Mouse (Mus musculus) limb, embryonic 10.5 days (tissue): ENCODE measurements at regions not wholly inside any gene's neighbourhood (a gene's known extent, or its start where the extent isn't known, plus 50 kb on each side); places are given as distances from the start of the nearest gene placed in this dataset.

Source experiments
- DNase-seq: peaks from one replicate; pipeline ENCODE4 v3.0.0-alpha.2; 2017; ENCODE audit warnings: low spot score
- H3K27ac ChIP-seq: fragments of 300-500 bp; sonication (generic); 2 replicates; pipeline ENCODE4 v1.5.1; 2016; ENCODE audit warnings: mild to moderate bottlenecking
- H3K27me3 ChIP-seq: fragments of 300-500 bp; sonication (generic); 2 replicates; pipeline ENCODE4 v1.6.1; 2016; ENCODE audit warnings: low read depth, mild to moderate bottlenecking; ENCODE audit not compliant: poor library complexity, severe bottlenecking
- H3K36me3 ChIP-seq: fragments of 300-500 bp; sonication (generic); 2 replicates; pipeline ENCODE4 v1.6.1; 2016; ENCODE audit warnings: mild to moderate bottlenecking, moderate library complexity
- H3K4me1 ChIP-seq: fragments of 300-500 bp; sonication (generic); 2 replicates; pipeline ENCODE4 v1.6.1; 2016
- H3K4me3 ChIP-seq: fragments of 300-500 bp; sonication (generic); 2 replicates; pipeline ENCODE4 v1.5.1; 2016; ENCODE audit warnings: mild to moderate bottlenecking, moderate library complexity
- H3K9me3 ChIP-seq: fragments of 300-500 bp; sonication (generic); replicated peaks from 2 replicates; pipeline ENCODE4 v1.6.1; 2016; ENCODE audit warnings: mild to moderate bottlenecking
- WGBS: fragments of 180-500 bp; shearing (Covaris S2); methylation state at CpG from one replicate; pipeline ENCODE4 v1.1.7; 2016; 5-methylcytosine and 5-hydroxymethylcytosine counted together

- DNase-seq: no peak
- Histone ChIP-seq H3K27ac (no peak overlapping the region), H3K4me3 (no peak overlapping the region), H3K27me3 (peaks cover 8% of the 10 kb centered on the region; the same call in 1 of the 2 replicates), H3K4me1 (no peaks in the 10 kb centered on the region), H3K9me3 (peaks cover 12% of the 10 kb centered on the region; the same call in 1 of the 2 replicates), H3K36me3 (no peaks in the 10 kb centered on the region)
- WGBS: 86% methylated on average over 2 of the region's 2 CpGs
Measured at GRCm38 (mm10) chr6:100462757-100463156, 175.5 kb upstream of the Rybp start.

GRCm38 (mm10) chr6:100453401-100453800 lies 166.1 kb upstream of the Rybp start:
- H3K9me3 ChIP-seq: 0 out of 2 replicates have a peak, but pooled peaks cover under 1% of the 10 kb centered on the region
- 0 out of 2 replicates have a peak, but pooled peaks cover 5% of the 10 kb centered on the region for H3K27me3 ChIP-seq
- no peak for DNase-seq
- 85% methylated on average over 3 of the region's 3 CpGs for WGBS
- H3K27ac ChIP-seq: no peak overlapping the region
- no peaks in the 10 kb centered on the region for H3K36me3 ChIP-seq
- peaks cover 19% of the 10 kb centered on the region for H3K4me1 ChIP-seq
- H3K4me3 ChIP-seq: no peak overlapping the region

GRCm38 (mm10) chr6:100452097-100453002 lies 165.1 kb upstream of the Rybp start:
- DNase-seq: no peak
- WGBS: 71% methylated on average over 8 of the region's 9 CpGs
- no peaks in the 10 kb centered on the region for H3K9me3 ChIP-seq
- peaks cover 23% of the 10 kb centered on the region for H3K4me1 ChIP-seq
- no peaks in the 10 kb centered on the region for H3K36me3 ChIP-seq
- peaks cover 14% of the 10 kb centered on the region for H3K27me3 ChIP-seq
- no peak overlapping the region for H3K4me3 ChIP-seq
- H3K27ac ChIP-seq: peak overlapping the region; percentile 47

- DNase-seq: no peak
- no peaks in the 10 kb centered on the region for H3K9me3 ChIP-seq
- no peaks in the 10 kb centered on the region for H3K36me3 ChIP-seq
- no peak overlapping the region for H3K4me3 ChIP-seq
- H3K27me3 ChIP-seq: peaks cover 21% of the 10 kb centered on the region
- H3K4me1 ChIP-seq: peaks cover 19% of the 10 kb centered on the region
- WGBS: 93% methylated on average over 6 of the region's 6 CpGs
- H3K27ac ChIP-seq: no peak overlapping the region
Measured at GRCm38 (mm10) chr6:100450108-100450507, 162.8 kb upstream of the Rybp start.

- peaks cover 19% of the 10 kb centered on the region for H3K4me1 ChIP-seq
- no peak overlapping the region for H3K27ac ChIP-seq
- DNase-seq: no peak
- H3K36me3 ChIP-seq: no peaks in the 10 kb centered on the region
- H3K27me3 ChIP-seq: peaks cover 23% of the 10 kb centered on the region
- 96% methylated on average over 4 of the region's 4 CpGs for WGBS
- H3K4me3 ChIP-seq: no peak overlapping the region
- H3K9me3 ChIP-seq: no peaks in the 10 kb centered on the region
Measured at GRCm38 (mm10) chr6:100449087-100449486, 161.8 kb upstream of the Rybp start.

- no peaks in the 10 kb centered on the region for H3K36me3 ChIP-seq
- peaks cover 18% of the 10 kb centered on the region for H3K4me1 ChIP-seq
- peaks cover 42% of the 10 kb centered on the region for H3K27me3 ChIP-seq
- 25% methylated on average over 1 of the region's 1 CpGs for WGBS
- DNase-seq: no peak
- no peaks in the 10 kb centered on the region for H3K9me3 ChIP-seq
- H3K27ac ChIP-seq: no peak overlapping the region
- no peak overlapping the region for H3K4me3 ChIP-seq
Measured at GRCm38 (mm10) chr6:100447211-100447610, 159.9 kb upstream of the Rybp start.

- WGBS: 81% methylated on average over 4 of the region's 4 CpGs
- no peak for DNase-seq
Measured at GRCm38 (mm10) chr6:100446804-100447203, 159.5 kb upstream of the Rybp start.

GRCm38 (mm10) chr6:100439071-100439737 lies 151.9 kb upstream of the Rybp start:
- DNase-seq: no peak
- Histone ChIP-seq H3K4me3 (peak overlapping the region; percentile 42), H3K4me1 (peaks cover 40% of the 10 kb centered on the region), H3K36me3 (no peaks in the 10 kb centered on the region), H3K27me3 (peaks cover 96% of the 10 kb centered on the region), H3K27ac (no peak overlapping the region), H3K9me3 (no peaks in the 10 kb centered on the region)
- 6% methylated on average over 8 of the region's 8 CpGs for WGBS

More at GRCm38 (mm10) chr6:100446804-100447203, 159.5 kb upstream of the Rybp start:
- Histone ChIP-seq H3K4me3 (no peak overlapping the region), H3K4me1 (peaks cover 15% of the 10 kb centered on the region; the same call in 1 of the 2 replicates), H3K27me3 (peaks cover 46% of the 10 kb centered on the region), H3K27ac (no peak overlapping the region), H3K9me3 (no peaks in the 10 kb centered on the region), H3K36me3 (no peaks in the 10 kb centered on the region)

- WGBS: 0% methylated on average over 13 of the region's 13 CpGs
- peaks cover 96% of the 10 kb centered on the region for H3K27me3 ChIP-seq
- DNase-seq: peak; percentile 53
Measured at GRCm38 (mm10) chr6:100438511-100438991, 151.3 kb upstream of the Rybp start.

GRCm38 (mm10) chr6:100437980-100438379 lies 150.7 kb upstream of the Rybp start:
- H3K27ac ChIP-seq: peak overlapping the region; percentile 46; the same call in 1 of the 2 replicates
- no peak for DNase-seq
- peak overlapping the region; percentile 42; the same call in 1 of the 2 replicates for H3K4me3 ChIP-seq
- no peaks in the 10 kb centered on the region for H3K36me3 ChIP-seq
- peaks cover 96% of the 10 kb centered on the region for H3K27me3 ChIP-seq
- no peaks in the 10 kb centered on the region for H3K9me3 ChIP-seq
- H3K4me1 ChIP-seq: peaks cover 48% of the 10 kb centered on the region
- WGBS: 47% methylated on average over 5 of the region's 5 CpGs

More at GRCm38 (mm10) chr6:100438511-100438991, 151.3 kb upstream of the Rybp start:
- Histone ChIP-seq H3K9me3 (no peaks in the 10 kb centered on the region), H3K36me3 (no peaks in the 10 kb centered on the region), H3K4me1 (peaks cover 43% of the 10 kb centered on the region), H3K4me3 (peak overlapping the region; percentile 42), H3K27ac (peak overlapping the region; percentile 46; the same call in 1 of the 2 replicates)

- Histone ChIP-seq H3K27ac (peak overlapping the region; percentile 36), H3K4me1 (peaks cover 57% of the 10 kb centered on the region), H3K27me3 (peaks cover 95% of the 10 kb centered on the region), H3K9me3 (no peaks in the 10 kb centered on the region), H3K36me3 (no peaks in the 10 kb centered on the region), H3K4me3 (no peak overlapping the region)
- no peak for DNase-seq
- 44% methylated on average over 2 of the region's 2 CpGs for WGBS
Measured at GRCm38 (mm10) chr6:100436507-100436906, 149.2 kb upstream of the Rybp start.

- H3K27me3 ChIP-seq: peaks cover 95% of the 10 kb centered on the region
- H3K36me3 ChIP-seq: no peaks in the 10 kb centered on the region
- WGBS: 74% methylated on average over 5 of the region's 5 CpGs
- no peak for DNase-seq
- no peaks in the 10 kb centered on the region for H3K9me3 ChIP-seq
- no peak overlapping the region for H3K27ac ChIP-seq
- no peak overlapping the region for H3K4me3 ChIP-seq
- H3K4me1 ChIP-seq: peaks cover 61% of the 10 kb centered on the region
Measured at GRCm38 (mm10) chr6:100435222-100435621, 147.9 kb upstream of the Rybp start.

- Histone ChIP-seq H3K27me3 (peaks cover 97% of the 10 kb centered on the region), H3K4me3 (no peak overlapping the region), H3K27ac (0 out of 2 replicates have a peak overlapping the region, but pooled peaks have one; percentile 73)
Measured at GRCm38 (mm10) chr6:100433534-100433867, 146.2 kb upstream of the Rybp start.

More at GRCm38 (mm10) chr6:100433534-100433867, 146.2 kb upstream of the Rybp start:
- H3K36me3 ChIP-seq: no peaks in the 10 kb centered on the region
- 50% methylated on average over 9 of the region's 9 CpGs for WGBS
- H3K9me3 ChIP-seq: no peaks in the 10 kb centered on the region
- H3K4me1 ChIP-seq: peaks cover 55% of the 10 kb centered on the region
- DNase-seq: no peak
